Mouse (Mus musculus): ENCODE data around the gene Dcun1d3.

DNA sequence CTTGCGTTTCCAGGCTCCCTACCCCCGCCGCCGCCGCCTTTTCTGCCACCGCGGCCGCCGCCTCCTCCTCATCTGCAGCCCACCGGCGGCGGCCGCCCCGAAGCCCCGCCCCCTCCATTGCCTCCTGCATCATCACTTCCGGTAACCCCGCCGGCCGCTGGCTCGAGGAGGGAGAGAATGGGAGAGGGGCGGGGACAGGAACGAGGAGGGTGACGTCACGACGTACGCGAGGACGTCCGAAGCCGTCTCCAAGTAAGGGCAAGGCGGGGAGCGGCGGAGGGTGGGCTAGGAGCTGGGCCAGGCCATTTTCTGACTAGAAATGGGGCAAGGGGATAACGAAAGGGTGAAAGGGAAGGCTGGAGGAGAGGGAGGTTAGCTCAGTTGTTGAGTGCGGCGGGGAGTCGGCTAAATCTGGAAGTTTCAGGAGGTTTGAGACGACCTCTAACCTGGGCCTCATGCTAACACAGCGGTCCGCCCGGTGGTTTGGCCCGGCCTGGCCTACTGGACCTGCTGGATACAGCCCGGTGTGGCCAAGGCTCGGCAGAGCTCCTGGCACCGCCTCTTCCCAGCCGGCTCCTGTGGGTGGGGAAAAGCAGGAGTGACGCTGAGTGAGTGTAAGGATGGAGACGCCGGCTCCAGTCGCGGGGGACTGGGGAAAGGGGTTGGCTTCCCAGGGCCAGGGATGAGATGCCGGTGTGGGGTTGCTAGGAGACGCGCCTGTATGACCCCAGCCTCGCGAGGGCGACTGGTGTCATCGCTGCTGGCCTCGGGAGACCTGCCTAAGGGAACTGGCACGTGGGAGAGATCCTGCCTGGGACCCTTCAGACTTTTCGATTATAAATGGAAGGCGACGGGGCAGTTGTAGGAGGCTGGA lies at the start of gene Dcun1d3, which contains the start of gene Lyrm1:
- TF ChIP-seq CTCF (IDR thresholded peaks at IDR 0.05; ENCODE audit: control insufficient read depth, insufficient read depth, insufficient read length) (no peak), USF1 (IDR thresholded peaks at IDR 0.05; ENCODE audit: low read depth) (no peak), MYOG (IDR thresholded peaks at IDR 0.05; ENCODE audit: control insufficient read depth, extremely low read depth, insufficient read length) (no peak), MYOD1 (IDR thresholded peaks at IDR 0.05; ENCODE audit: control insufficient read depth, insufficient read length, low read depth) (no peak), MAX (IDR thresholded peaks at IDR 0.05) (peak; percentile 25), CEBPB (IDR thresholded peaks at IDR 0.05; ENCODE audit: low read depth) (no peak), FOSL1 (IDR thresholded peaks at IDR 0.05; ENCODE audit: insufficient read depth, low read length, poor library complexity, severe bottlenecking) (no peak)
